Mouse (Mus musculus): ENCODE measurements around the gene 2310033P09Rik. TPM values are rescaled to one million over a fixed set of nuclear protein-coding genes. Genes with fewer than 3 reads are reported as not detected.
A peak's percentile ranks its signal among the peaks of the same experiment; 100 is the strongest.
"Not testable (repeated sequence)": the region's sequence is repeated elsewhere in the genome, so short reads cannot be mapped to it uniquely, and the experiment has no call there.

The 2310033P09Rik gene
- polyA plus RNA-seq, 1 experiment from 2014 or later: 32.3 TPM

DNA sequence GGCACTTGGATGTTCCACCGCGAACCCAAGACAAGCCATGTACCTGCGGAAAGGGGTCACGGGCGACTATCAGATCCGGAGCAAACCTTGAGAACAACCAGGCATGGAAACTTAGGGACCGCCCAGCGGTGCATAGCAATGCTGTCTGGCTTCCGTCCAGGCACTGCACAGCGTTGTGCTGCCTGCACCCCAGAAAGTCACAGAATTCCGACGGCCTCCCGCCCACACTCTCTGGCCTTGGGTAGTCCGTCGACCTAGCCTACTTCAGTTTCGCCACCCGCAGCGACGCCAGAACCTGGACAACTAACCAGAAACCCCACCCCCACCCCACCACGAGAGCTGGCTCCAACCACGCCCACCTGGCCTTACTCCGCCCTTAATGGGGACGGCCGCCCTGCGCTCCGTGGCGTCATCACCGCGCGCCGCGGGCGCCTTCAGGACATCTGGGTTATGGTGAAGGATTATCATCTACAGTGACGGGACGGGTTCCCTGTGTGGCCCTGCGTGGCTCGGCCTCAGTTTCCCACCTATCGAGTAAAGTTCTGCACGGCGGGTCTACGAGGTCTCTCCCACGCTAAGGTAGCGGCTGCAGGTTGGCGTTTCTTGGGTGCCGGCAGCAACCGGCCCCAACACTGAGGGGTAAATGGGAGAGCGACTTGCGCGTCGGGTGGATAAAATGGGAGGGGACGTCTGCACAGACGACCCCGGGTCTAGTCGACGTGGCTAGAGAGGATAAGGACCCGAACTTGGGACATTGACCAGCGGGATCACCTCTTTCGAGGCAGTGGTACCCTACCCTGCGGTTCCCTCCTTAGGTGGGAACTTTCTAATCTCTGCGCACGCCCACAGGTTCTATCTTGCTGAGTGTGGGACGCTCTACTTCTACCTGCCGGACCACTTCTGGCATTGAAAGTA is 5.8 kb upstream of the 2310033P09Rik start, which contains the start of gene Mrpl55:
TSS of gene Mrpl55 (plus strand) at position 406 of the 915 bp plus-strand sequence.
- Histone ChIP-seq H3K9ac (peak within 1 kb of the TSS; percentile 96), H3K4me1 (peaks cover 20% of the 10 kb centered on the region), H3K4me2 (peak within 1 kb of the TSS; percentile 91), H3K27me3 (no peaks in the 10 kb centered on the region), H3K9me3 (no peaks in the 10 kb centered on the region), H3K4me3 (peak within 1 kb of the TSS; percentile 95), H3K27ac (peak within 1 kb of the TSS; percentile 85), H3K36me3 (peaks cover 41% of the 10 kb centered on the region)
- peak; percentile 92 for ATAC-seq (ENCODE audit: borderline replicate concordance, extremely low read depth, low FRiP score, low TSS enrichment)
- WGBS: under 1% methylated on average over 63 of the region's 63 CpGs

DNA sequence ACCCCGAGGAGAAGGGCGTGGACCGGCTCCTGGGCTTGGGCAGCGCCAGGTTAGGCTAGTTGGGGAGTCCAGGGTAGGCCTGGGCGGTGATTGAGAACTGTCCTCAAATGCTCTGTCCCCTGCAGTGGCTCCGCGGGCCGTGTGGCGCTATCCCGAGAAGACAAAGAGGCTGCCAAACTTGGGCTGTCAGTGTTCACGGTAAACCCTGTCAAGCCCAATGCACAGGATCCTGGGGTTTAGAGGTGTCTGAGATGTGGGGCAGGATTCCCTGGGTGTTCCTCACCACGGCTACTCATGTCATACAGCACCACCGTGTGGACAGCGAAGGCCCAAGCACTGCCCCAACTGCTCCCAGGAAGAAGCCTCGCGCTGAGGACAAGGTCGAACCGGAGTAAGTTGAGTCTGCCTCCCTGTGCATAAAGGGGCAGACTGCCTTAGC is 901 bp downstream of the 2310033P09Rik start:
- Histone ChIP-seq H3K9ac (peak overlapping the region; percentile 88), H3K27ac (peak overlapping the region; percentile 96), H3K36me3 (peaks cover 61% of the 10 kb centered on the region), H3K27me3 (no peaks in the 10 kb centered on the region), H3K4me2 (peak overlapping the region; percentile 81), H3K4me1 (peaks cover 26% of the 10 kb centered on the region), H3K9me3 (no peaks in the 10 kb centered on the region), H3K4me3 (peak overlapping the region; percentile 89)
- peak; percentile 72 for ATAC-seq (ENCODE audit: borderline replicate concordance, extremely low read depth, low FRiP score, low TSS enrichment)
- 4% methylated on average over 18 of the region's 18 CpGs for WGBS

DNA sequence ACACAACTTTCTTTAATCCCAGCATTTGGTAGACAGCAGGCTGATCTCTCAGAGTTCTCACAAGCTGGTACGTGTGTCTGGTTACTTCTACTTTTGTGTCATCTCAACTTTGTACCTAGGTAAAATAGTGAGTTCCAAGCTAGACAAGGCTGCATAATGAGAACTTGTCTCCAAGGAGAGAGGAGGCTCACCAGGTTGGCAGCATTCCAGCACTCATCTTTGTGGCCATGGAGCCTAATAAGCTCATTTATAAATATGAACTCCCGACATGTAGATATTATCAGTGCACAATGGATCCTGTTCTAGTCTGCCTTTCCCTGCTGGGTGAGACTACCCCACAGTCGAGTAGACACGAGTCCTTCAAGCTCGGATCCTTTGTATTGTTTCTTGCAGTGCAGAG is 1.5 kb downstream of the 2310033P09Rik start:
- WGBS: 54% methylated on average over 5 of the region's 5 CpGs
- no peak overlapping the region for H3K9ac ChIP-seq
- H3K9me3 ChIP-seq: no peaks in the 10 kb centered on the region
- no peaks in the 10 kb centered on the region for H3K27me3 ChIP-seq
- H3K4me1 ChIP-seq: peaks cover 26% of the 10 kb centered on the region
- H3K4me2 ChIP-seq: peak overlapping the region; percentile 81
- H3K36me3 ChIP-seq: peaks cover 58% of the 10 kb centered on the region
- H3K4me3 ChIP-seq: peak overlapping the region; percentile 89
- ATAC-seq (ENCODE audit: borderline replicate concordance, extremely low read depth, low FRiP score, low TSS enrichment): no peak
- peak overlapping the region; percentile 96 for H3K27ac ChIP-seq

DNA sequence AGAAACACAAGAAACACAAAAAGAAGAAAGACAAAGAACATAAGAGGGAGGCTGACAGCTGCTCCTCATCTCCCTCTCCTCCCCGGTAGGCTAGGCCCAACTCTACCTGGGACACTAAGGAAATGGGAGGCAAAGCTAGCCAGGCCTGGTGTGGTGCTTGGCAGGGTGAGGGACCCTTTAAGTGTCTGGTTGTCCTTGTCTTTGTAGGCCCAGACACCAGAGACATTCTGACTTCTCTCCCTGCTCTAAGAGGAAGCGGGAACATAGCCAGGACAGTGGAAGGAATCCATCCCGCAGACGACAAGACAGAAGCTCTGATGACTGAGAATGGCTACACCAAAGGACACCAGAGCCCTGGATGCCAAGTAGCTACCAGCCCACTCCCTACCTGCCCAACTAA is 1.9 kb downstream of the 2310033P09Rik start:
- no peak overlapping the region for H3K4me2 ChIP-seq
- peaks cover 26% of the 10 kb centered on the region for H3K4me1 ChIP-seq
- WGBS: 74% methylated on average over 4 of the region's 4 CpGs
- H3K36me3 ChIP-seq: peaks cover 57% of the 10 kb centered on the region
- H3K27ac ChIP-seq: no peak overlapping the region
- no peak for ATAC-seq (ENCODE audit: borderline replicate concordance, extremely low read depth, low FRiP score, low TSS enrichment)
- no peak overlapping the region for H3K4me3 ChIP-seq
- no peaks in the 10 kb centered on the region for H3K27me3 ChIP-seq
- H3K9ac ChIP-seq: no peak overlapping the region
- no peaks in the 10 kb centered on the region for H3K9me3 ChIP-seq

DNA sequence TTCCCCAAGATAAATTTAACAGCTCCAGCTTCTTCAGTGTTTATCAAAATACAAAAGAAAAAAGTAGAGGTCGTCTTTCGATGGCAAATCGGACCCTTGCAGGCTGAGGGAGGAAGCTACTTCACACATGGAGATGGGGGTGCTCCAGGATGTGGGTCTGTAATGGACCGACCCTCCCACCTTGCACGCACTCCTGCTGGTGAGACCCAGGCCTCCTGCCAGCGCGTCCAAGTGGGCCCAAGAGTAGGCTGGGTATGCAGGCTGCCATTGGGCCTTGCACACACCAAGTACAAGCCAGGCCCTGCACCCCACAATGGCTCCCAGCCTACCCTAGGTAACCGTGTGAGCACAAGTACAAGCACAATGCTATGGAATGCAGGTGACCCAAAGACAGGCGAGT is 3.4 kb downstream of the 2310033P09Rik start:
- H3K9me3 ChIP-seq; ATAC-seq (ENCODE audit: borderline replicate concordance, extremely low read depth, low FRiP score, low TSS enrichment); H3K9ac ChIP-seq; H3K27me3 ChIP-seq; H3K4me2 ChIP-seq; H3K4me3 ChIP-seq; H3K27ac ChIP-seq: not testable (repeated sequence)
- WGBS: 89% methylated on average over 9 of the region's 9 CpGs
- peaks cover 45% of the 10 kb centered on the region for H3K36me3 ChIP-seq
- peaks cover 31% of the 10 kb centered on the region for H3K4me1 ChIP-seq

DNA sequence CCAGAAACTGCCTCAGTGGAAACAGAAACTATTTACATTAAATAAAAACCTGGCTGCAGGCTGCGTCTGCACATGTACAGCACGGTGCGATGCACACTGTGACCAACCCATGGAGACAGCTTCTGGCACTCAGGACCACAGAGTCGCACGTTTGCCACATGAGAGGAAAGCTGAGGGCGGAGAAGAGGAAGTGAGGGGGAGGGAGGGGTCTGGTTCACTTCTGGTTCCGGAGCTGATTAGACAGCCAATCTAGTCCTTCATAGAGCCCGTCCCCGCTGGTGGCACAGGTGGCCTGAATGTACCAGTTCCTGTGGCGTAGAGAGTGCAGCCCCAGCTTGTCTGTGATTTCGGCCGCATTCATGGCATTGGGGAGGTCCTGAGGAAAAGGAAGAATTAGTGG is 4.2 kb downstream of the 2310033P09Rik start:
- Histone ChIP-seq H3K4me1 (peaks cover 36% of the 10 kb centered on the region), H3K36me3 (peaks cover 41% of the 10 kb centered on the region)
- ATAC-seq (ENCODE audit: borderline replicate concordance, extremely low read depth, low FRiP score, low TSS enrichment): not testable (repeated sequence)

DNA sequence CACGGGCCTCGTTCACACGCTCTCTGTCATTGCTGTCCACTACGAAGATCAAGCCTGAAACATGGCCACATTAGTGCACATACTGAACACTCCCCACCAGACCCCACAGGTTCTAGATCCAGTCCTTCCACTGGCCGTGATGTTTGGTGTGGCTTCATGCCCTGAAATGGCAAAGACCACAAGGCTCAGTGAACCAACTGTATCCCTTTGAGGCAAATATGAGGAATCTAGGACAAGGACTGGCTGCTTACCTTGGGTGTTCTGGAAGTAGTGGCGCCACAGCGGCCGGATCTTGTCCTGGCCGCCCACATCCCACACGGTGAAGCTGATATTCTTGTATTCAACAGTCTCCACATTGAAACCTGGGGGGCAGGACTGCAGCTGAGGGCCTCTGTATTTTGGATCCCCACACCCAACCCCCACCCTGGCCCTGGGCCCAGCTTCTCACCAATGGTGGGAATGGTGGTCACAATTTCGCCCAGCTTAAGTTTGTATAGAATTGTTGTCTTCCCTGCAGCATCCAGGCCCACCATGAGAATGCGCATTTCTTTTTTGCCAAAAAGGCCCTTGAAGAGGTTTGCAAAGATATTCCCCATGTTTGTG is 4.9 kb downstream of the 2310033P09Rik start:
- 86% methylated on average over 12 of the region's 12 CpGs for WGBS
- no peaks in the 10 kb centered on the region for H3K27me3 ChIP-seq
- H3K9me3 ChIP-seq: no peaks in the 10 kb centered on the region
- H3K9ac ChIP-seq: no peak overlapping the region
- peaks cover 41% of the 10 kb centered on the region for H3K36me3 ChIP-seq
- H3K4me2 ChIP-seq: no peak overlapping the region
- H3K4me1 ChIP-seq: peaks cover 39% of the 10 kb centered on the region
- no peak overlapping the region for H3K4me3 ChIP-seq
- no peak for ATAC-seq (ENCODE audit: borderline replicate concordance, extremely low read depth, low FRiP score, low TSS enrichment)
- no peak overlapping the region for H3K27ac ChIP-seq

More for the DNA sequence above, 4.2 kb downstream of the 2310033P09Rik start:
- H3K4me2 ChIP-seq, H3K9ac ChIP-seq, H3K4me3 ChIP-seq, H3K9me3 ChIP-seq, H3K27ac ChIP-seq, H3K27me3 ChIP-seq: not testable (repeated sequence)
- WGBS: 68% methylated on average over 12 of the region's 12 CpGs

DNA sequence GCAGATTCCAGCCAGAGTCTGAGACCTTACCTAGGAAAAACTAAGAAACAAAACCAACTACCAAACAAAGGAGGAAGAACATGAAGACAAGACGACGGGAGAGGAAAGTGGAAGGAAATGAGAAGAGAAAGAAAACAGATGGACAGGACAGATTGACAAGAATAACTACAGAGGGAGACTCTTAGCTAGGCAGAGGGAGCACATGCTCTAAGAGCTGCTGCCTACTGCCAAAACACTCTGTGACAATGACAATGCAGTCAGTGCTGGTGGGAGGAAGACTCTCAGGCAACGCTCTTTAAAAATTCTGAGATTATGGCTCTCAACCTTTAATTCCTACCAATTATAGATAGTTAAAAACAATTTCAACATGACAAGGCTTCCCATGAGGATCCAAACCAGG is 8.8 kb downstream of the 2310033P09Rik start:
- Histone ChIP-seq H3K27ac (no peak overlapping the region), H3K4me3 (no peak overlapping the region), H3K4me2 (no peak overlapping the region), H3K4me1 (peaks cover 55% of the 10 kb centered on the region), H3K9ac (no peak overlapping the region), H3K27me3 (no peaks in the 10 kb centered on the region), H3K36me3 (peaks cover 18% of the 10 kb centered on the region), H3K9me3 (no peaks in the 10 kb centered on the region)
- WGBS: 81% methylated on average over 3 of the region's 3 CpGs
- no peak for ATAC-seq (ENCODE audit: borderline replicate concordance, extremely low read depth, low FRiP score, low TSS enrichment)

DNA sequence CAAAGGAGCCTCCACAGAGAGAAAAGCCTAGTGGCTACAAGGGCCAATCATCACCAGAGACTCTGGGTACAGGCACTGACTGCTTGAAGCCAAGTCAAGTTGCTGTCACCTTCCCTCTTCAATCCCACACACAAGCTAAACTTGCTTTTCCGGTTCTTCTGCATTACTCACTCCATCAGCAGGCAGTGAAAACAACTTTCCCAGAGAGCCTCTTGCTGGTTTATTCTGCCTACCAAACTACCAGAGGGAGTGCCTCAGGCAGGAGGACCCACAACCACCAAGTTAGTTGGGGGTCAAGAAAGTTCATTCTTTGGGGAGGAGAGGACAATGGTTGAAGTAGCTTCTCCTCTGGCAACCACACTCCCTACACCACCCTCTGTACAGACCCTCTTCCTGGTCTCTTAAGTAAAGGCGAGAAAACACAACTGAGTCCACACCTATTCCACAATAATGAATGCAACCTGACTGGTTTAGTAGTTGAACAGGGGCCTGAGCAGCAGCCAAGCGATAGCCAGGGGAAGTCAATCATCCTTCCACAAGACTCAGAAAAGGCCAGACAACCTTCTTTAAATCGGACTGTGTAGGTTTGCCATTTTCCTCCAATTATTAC is 10.4 kb downstream of the 2310033P09Rik start:
- H3K4me1 ChIP-seq: peaks cover 61% of the 10 kb centered on the region
- H3K36me3 ChIP-seq: 0 out of 2 replicates have a peak, but pooled peaks cover 7% of the 10 kb centered on the region
- H3K27me3 ChIP-seq: no peaks in the 10 kb centered on the region
- peak overlapping the region; percentile 29 for H3K4me2 ChIP-seq
- no peak overlapping the region for H3K9ac ChIP-seq
- WGBS: 59% methylated on average over 4 of the region's 4 CpGs
- ATAC-seq (ENCODE audit: borderline replicate concordance, extremely low read depth, low FRiP score, low TSS enrichment): peak; percentile 69
- H3K4me3 ChIP-seq: no peak overlapping the region
- H3K27ac ChIP-seq: peak overlapping the region; percentile 75
- H3K9me3 ChIP-seq: no peaks in the 10 kb centered on the region

DNA sequence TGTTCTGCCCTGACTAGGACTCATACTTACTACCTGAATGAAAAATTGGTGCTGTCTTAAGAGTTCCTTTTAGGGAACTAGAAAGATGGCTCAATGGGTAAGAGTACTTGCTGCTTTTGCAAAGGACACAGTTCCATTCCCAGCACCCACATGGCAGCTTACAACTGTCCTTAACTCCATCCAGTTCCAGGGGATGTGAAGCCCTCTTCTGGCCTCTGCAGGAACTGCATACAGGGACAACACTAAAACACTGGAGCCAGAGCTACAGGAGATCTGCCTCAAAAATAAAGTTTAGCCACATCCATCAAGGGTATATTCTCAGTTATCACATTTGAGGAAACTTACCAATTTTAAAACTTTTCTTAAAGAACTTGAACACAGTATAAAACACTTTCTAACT is 10.9 kb downstream of the 2310033P09Rik start:
- no peaks in the 10 kb centered on the region for H3K27me3 ChIP-seq
- peaks cover 65% of the 10 kb centered on the region for H3K4me1 ChIP-seq
- ATAC-seq (ENCODE audit: borderline replicate concordance, extremely low read depth, low FRiP score, low TSS enrichment): no peak; the same call in 1 of the 2 replicates
- no peaks in the 10 kb centered on the region for H3K9me3 ChIP-seq
- no peak overlapping the region for H3K9ac ChIP-seq
- 0 out of 2 replicates have a peak, but pooled peaks cover 6% of the 10 kb centered on the region for H3K36me3 ChIP-seq
- no peak overlapping the region for H3K4me3 ChIP-seq
- peak overlapping the region; percentile 29 for H3K4me2 ChIP-seq
- peak overlapping the region; percentile 75 for H3K27ac ChIP-seq

DNA sequence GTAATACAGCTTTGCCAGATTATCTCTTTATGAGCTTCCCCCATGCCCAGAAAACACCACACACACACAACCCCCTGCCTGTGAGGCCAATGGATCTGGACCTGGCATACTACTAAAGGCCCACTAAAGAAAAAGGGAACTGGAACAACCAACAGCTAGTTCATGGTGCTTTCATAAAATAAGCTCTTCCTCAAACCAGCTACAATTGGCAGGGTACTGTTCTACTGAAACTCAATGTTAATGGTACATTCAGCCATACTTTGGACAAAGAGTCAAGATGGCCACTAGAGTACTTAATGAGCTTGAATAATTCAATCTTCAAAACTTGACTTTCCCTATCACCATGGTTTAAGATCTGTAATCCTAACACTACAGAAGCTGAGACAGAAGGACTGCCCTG is 13.5 kb downstream of the 2310033P09Rik start:
- peaks cover 86% of the 10 kb centered on the region for H3K4me1 ChIP-seq
- no peak overlapping the region for H3K4me3 ChIP-seq
- no peaks in the 10 kb centered on the region for H3K9me3 ChIP-seq
- H3K27ac ChIP-seq: no peak overlapping the region
- H3K36me3 ChIP-seq: 0 out of 2 replicates have a peak, but pooled peaks cover 3% of the 10 kb centered on the region
- H3K9ac ChIP-seq: no peak overlapping the region
- ATAC-seq (ENCODE audit: borderline replicate concordance, extremely low read depth, low FRiP score, low TSS enrichment): no peak
- H3K27me3 ChIP-seq: no peaks in the 10 kb centered on the region
- no peak overlapping the region for H3K4me2 ChIP-seq
